Mouse (Mus musculus): ENCODE measurements around the gene Ascl1. TPM values are rescaled to one million over a fixed set of nuclear protein-coding genes. Genes with fewer than 3 reads are reported as not detected.

Gene Ascl1
- polyA plus RNA-seq, 1 experiment from 2014 or later, result 10.3 TPM

- Histone ChIP-seq H3K36me3 (no peaks in the 10 kb centered on the region), H3K4me1 (replicated peaks) (peaks cover 17% of the 10 kb centered on the region), H3K4me2 (replicated peaks) (peak overlapping the region; percentile 97), H3K4me3 (replicated peaks) (peak overlapping the region; percentile 54; the same call in 1 of the 2 replicates), H3K27me3 (replicated peaks) (peaks cover 73% of the 10 kb centered on the region), H3K9me3 (no peaks in the 10 kb centered on the region), H3K27ac (no peak overlapping the region), H3K9ac (no peak overlapping the region; the same call in 1 of the 2 replicates)
- WGBS, result 0% methylated on average over 4 of the region's 4 CpGs
- ATAC-seq, result no peak
Measured at GRCm38 (mm10) chr10:87494176-87494575, 716 bp upstream of the Ascl1 start.

- peak overlapping the region; percentile 54 for H3K4me3 ChIP-seq (replicated peaks)
- H3K27me3 ChIP-seq (replicated peaks), result peaks cover 76% of the 10 kb centered on the region
- under 1% methylated on average over 84 of the region's 90 CpGs for WGBS
- peaks cover 17% of the 10 kb centered on the region for H3K4me1 ChIP-seq (replicated peaks)
- H3K4me2 ChIP-seq (replicated peaks), result peak overlapping the region; percentile 97
- peak overlapping the region; percentile 67 for H3K27ac ChIP-seq
- H3K9ac ChIP-seq, result peak overlapping the region; percentile 16
- H3K36me3 ChIP-seq, result no peaks in the 10 kb centered on the region
- ATAC-seq, result peak; percentile 42
- H3K9me3 ChIP-seq, result no peaks in the 10 kb centered on the region
Measured at GRCm38 (mm10) chr10:87492661-87493551, 554 bp downstream of the Ascl1 start.

GRCm38 (mm10) chr10:87492332-87492660 lies 1.2 kb downstream of the Ascl1 start:
- H3K27me3 ChIP-seq (replicated peaks), result peaks cover 82% of the 10 kb centered on the region
- H3K4me3 ChIP-seq (replicated peaks), result peak overlapping the region; percentile 54
- no peak for ATAC-seq
- H3K4me2 ChIP-seq (replicated peaks), result peak overlapping the region; percentile 97
- H3K36me3 ChIP-seq, result no peaks in the 10 kb centered on the region
- WGBS, result under 1% methylated on average over 26 of the region's 26 CpGs
- H3K4me1 ChIP-seq (replicated peaks), result peaks cover 17% of the 10 kb centered on the region
- peak overlapping the region; percentile 67 for H3K27ac ChIP-seq
- H3K9me3 ChIP-seq, result no peaks in the 10 kb centered on the region
- peak overlapping the region; percentile 16; the same call in 1 of the 2 replicates for H3K9ac ChIP-seq

- Histone ChIP-seq H3K4me3 (replicated peaks) (peak overlapping the region; percentile 54), H3K36me3 (no peaks in the 10 kb centered on the region), H3K4me2 (replicated peaks) (peak overlapping the region; percentile 97; the same call in 1 of the 2 replicates), H3K9ac (no peak overlapping the region), H3K9me3 (no peaks in the 10 kb centered on the region), H3K4me1 (replicated peaks) (peaks cover 17% of the 10 kb centered on the region), H3K27ac (no peak overlapping the region), H3K27me3 (replicated peaks) (peaks cover 89% of the 10 kb centered on the region)
- 5% methylated on average over 11 of the region's 11 CpGs for WGBS
- ATAC-seq, result no peak
Measured at GRCm38 (mm10) chr10:87491485-87492040, 1.9 kb downstream of the Ascl1 start.

- 0% methylated on average over 2 of the region's 2 CpGs for WGBS
- Histone ChIP-seq H3K4me1 (replicated peaks) (peaks cover 17% of the 10 kb centered on the region), H3K27ac (no peak overlapping the region)
Measured at GRCm38 (mm10) chr10:87490328-87490727, 3.1 kb downstream of the Ascl1 start.

GRCm38 (mm10) chr10:87489246-87490009 lies 4.0 kb downstream of the Ascl1 start:
- no peak overlapping the region for H3K9ac ChIP-seq
- peaks cover 13% of the 10 kb centered on the region for H3K4me1 ChIP-seq (replicated peaks)
- no peaks in the 10 kb centered on the region for H3K36me3 ChIP-seq
- H3K9me3 ChIP-seq, result no peaks in the 10 kb centered on the region
- 4% methylated on average over 18 of the region's 18 CpGs for WGBS
- H3K27me3 ChIP-seq (replicated peaks), result peaks cover 95% of the 10 kb centered on the region
- no peak for ATAC-seq
- no peak overlapping the region for H3K4me2 ChIP-seq (replicated peaks)
- no peak overlapping the region for H3K4me3 ChIP-seq (replicated peaks)
- H3K27ac ChIP-seq, result no peak overlapping the region

More at GRCm38 (mm10) chr10:87490328-87490727, 3.1 kb downstream of the Ascl1 start:
- Histone ChIP-seq H3K36me3 (no peaks in the 10 kb centered on the region), H3K9ac (no peak overlapping the region), H3K4me2 (replicated peaks) (no peak overlapping the region), H3K4me3 (replicated peaks) (no peak overlapping the region), H3K9me3 (no peaks in the 10 kb centered on the region), H3K27me3 (replicated peaks) (peaks cover 95% of the 10 kb centered on the region)
- no peak for ATAC-seq

GRCm38 (mm10) chr10:87488429-87489145 lies 4.9 kb downstream of the Ascl1 start:
- no peak overlapping the region for H3K9ac ChIP-seq
- ATAC-seq, result peak; percentile 52
- H3K36me3 ChIP-seq, result no peaks in the 10 kb centered on the region
- no peak overlapping the region for H3K27ac ChIP-seq
- no peak overlapping the region for H3K4me3 ChIP-seq (replicated peaks)
- H3K4me1 ChIP-seq (replicated peaks), result peaks cover 5% of the 10 kb centered on the region
- H3K27me3 ChIP-seq (replicated peaks), result peaks cover 87% of the 10 kb centered on the region
- H3K9me3 ChIP-seq, result no peaks in the 10 kb centered on the region
- 0 out of 2 replicates have a peak overlapping the region, but pooled peaks have one; percentile 5 for H3K4me2 ChIP-seq (replicated peaks)
- under 1% methylated on average over 16 of the region's 16 CpGs for WGBS

GRCm38 (mm10) chr10:87485721-87486620 lies 7.5 kb downstream of the Ascl1 start:
- Histone ChIP-seq H3K4me1 (replicated peaks) (no peaks in the 10 kb centered on the region), H3K9me3 (no peaks in the 10 kb centered on the region), H3K36me3 (no peaks in the 10 kb centered on the region), H3K4me2 (replicated peaks) (peak overlapping the region; percentile 34), H3K4me3 (replicated peaks) (peak overlapping the region; percentile 9; the same call in 1 of the 2 replicates), H3K9ac (no peak overlapping the region), H3K27ac (no peak overlapping the region), H3K27me3 (replicated peaks) (peaks cover 68% of the 10 kb centered on the region)
- ATAC-seq, result peak; percentile 95
- 2% methylated on average over 33 of the region's 33 CpGs for WGBS

GRCm38 (mm10) chr10:87484831-87485720 lies 8.4 kb downstream of the Ascl1 start:
- WGBS, result 4% methylated on average over 17 of the region's 17 CpGs
- Histone ChIP-seq H3K4me1 (replicated peaks) (no peaks in the 10 kb centered on the region), H3K9ac (no peak overlapping the region)

GRCm38 (mm10) chr10:87477895-87478294 lies 15.6 kb downstream of the Ascl1 start:
- H3K36me3 ChIP-seq, result no peaks in the 10 kb centered on the region
- H3K4me1 ChIP-seq (replicated peaks), result no peaks in the 10 kb centered on the region
- WGBS, result 66% methylated on average over 5 of the region's 5 CpGs
- peaks cover 8% of the 10 kb centered on the region; the same call in 1 of the 2 replicates for H3K27me3 ChIP-seq (replicated peaks)
- H3K9ac ChIP-seq, result no peak overlapping the region
- no peaks in the 10 kb centered on the region for H3K9me3 ChIP-seq
- ATAC-seq, result no peak
- no peak overlapping the region for H3K27ac ChIP-seq
- H3K4me2 ChIP-seq (replicated peaks), result no peak overlapping the region
- no peak overlapping the region for H3K4me3 ChIP-seq (replicated peaks)

More at GRCm38 (mm10) chr10:87484831-87485720, 8.4 kb downstream of the Ascl1 start:
- Histone ChIP-seq H3K36me3 (no peaks in the 10 kb centered on the region), H3K4me3 (replicated peaks) (no peak overlapping the region), H3K4me2 (replicated peaks) (no peak overlapping the region), H3K9me3 (no peaks in the 10 kb centered on the region), H3K27ac (no peak overlapping the region; the same call in 1 of the 2 replicates), H3K27me3 (replicated peaks) (peaks cover 59% of the 10 kb centered on the region)
- ATAC-seq, result no peak
